8 mouse cellular contexts compared by ENCODE assay signal in the genomic region with DNA sequence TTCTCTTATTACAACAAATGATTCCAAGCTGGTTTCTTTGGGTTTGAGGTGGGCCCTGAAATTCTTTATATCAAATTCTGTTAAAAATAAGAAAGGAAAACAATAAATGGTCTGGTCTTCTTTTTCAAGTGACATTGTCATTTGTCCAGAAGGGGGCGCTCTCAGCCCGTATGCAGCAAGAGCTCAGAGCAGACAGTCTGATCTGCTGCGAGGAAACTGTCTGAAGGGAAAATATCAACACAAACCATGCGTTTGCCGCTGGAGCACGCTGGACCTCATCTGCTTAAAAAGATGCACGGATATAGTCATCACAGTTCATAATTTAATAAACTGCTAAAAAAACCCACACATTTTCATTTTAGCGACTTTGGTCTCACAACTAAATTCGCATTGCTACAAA.
DNase-seq lines count a peak whose midpoint lies in the region; ATAC-seq lines count a peak whose summit lies in the region.

No protein-coding gene starts in this region.

- H3K4me2 ChIP-seq in intestine, embryonic 14.5 days (ENCODE audit: low read length), result peak overlapping the region; percentile 48

- H3K27me3 ChIP-seq in intestine, embryonic 14.5 days (replicated peaks; ENCODE audit: control insufficient read depth, insufficient read depth, low read length), result no peaks in the 10 kb centered on the region

- no peaks in the 10 kb centered on the region for H3K9me3 ChIP-seq in intestine, embryonic 14.5 days (ENCODE audit: control insufficient read depth, low read length)

- H3K9ac ChIP-seq in intestine, embryonic 14.5 days (ENCODE audit: low read length), result no peak overlapping the region

- no peaks in the 10 kb centered on the region for H3K36me3 ChIP-seq in intestine, embryonic 14.5 days (ENCODE audit: control insufficient read depth, insufficient read depth, low read length)

- DNase-seq in adrenal gland, adult (ENCODE audit: inconsistent age in 2 of 2, low spot score in 1 of 2), result peak; percentile 65 to 89
- DNase-seq in gastrocnemius, postnatal 10 days, result peak; percentile 84
- DNase-seq in intestine, embryonic 14.5 days (ENCODE audit: low spot score), result peak; percentile 90
- DNase-seq in left cerebral cortex, postnatal 10 days (ENCODE audit: extremely low spot score in 1 of 2, low spot score in 2 of 2), result peak; percentile 87 to 91
- DNase-seq in mesoderm, embryonic 11.5 days (ENCODE audit: low read depth, low spot score), result peak; percentile 90
- DNase-seq in right cerebral cortex, postnatal 36 days (ENCODE audit: low spot score in 2 of 2), result peak; percentile 78 to 85
- peak; percentile 54 for DNase-seq in yolk sac, embryonic 10.5 days (ENCODE audit: low spot score)

- peak overlapping the region; percentile 17 for H3K4me3 ChIP-seq in intestine, embryonic 14.5 days (ENCODE audit: low read depth, low read length)

- WGBS in intestine, embryonic 14.5 days, result 12% methylated on average over 9 of the region's 9 CpGs

- H3K4me1 ChIP-seq in intestine, embryonic 14.5 days (replicated peaks; ENCODE audit: control insufficient read depth, insufficient read depth, low read length), result peaks cover 4% of the 10 kb centered on the region

- H3K27ac ChIP-seq in intestine, embryonic 14.5 days (ENCODE audit: low read depth), result no peak overlapping the region

- intact Hi-C loops in left cerebral cortex, postnatal 10 days (cut with DNase I), result loop anchor here (5.0 to 10.0 kb wide), 8 partner anchors 157 to 1713 kb away; no protein-coding TSS in a partner anchor

- peak; percentile 98 for ATAC-seq in common myeloid progenitor, adult 5-6 weeks (replicated peaks; ENCODE audit: low read depth, poor library complexity, severe bottlenecking)
- ATAC-seq in intestine, embryonic 14.5 days (replicated peaks; ENCODE audit: low FRiP score, low TSS enrichment, low read depth), result peak; percentile 64; the same call in 1 of the 2 replicates
